Mouse (Mus musculus) limb, embryonic 15.5 days (tissue): ENCODE results near the gene Pms2. TPM values are rescaled to one million over a fixed set of nuclear protein-coding genes. Genes with fewer than 3 reads are reported as not detected.

Experiments used
- ATAC-seq: fragments of 200-750 bp; cut with Nextera tagmentation; 2 replicates; pipeline ENCODE4 v1.8.0; 2017; ENCODE audit warnings: low read depth, moderate TSS enrichment; ENCODE audit not compliant: insufficient number of reproducible peaks, low FRiP score, low TSS enrichment
- H3K27ac ChIP-seq: fragments of 300-500 bp; sonication (generic); 2 replicates; pipeline ENCODE4 v1.5.1; 2015; ENCODE audit warnings: moderate library complexity, mild to moderate bottlenecking, inconsistent platforms
- H3K27me3 ChIP-seq: fragments of 300-500 bp; sonication (generic); 2 replicates; pipeline ENCODE4 v1.6.1; 2015; ENCODE audit warnings: inconsistent platforms
- H3K36me3 ChIP-seq: fragments of 300-500 bp; sonication (generic); 2 replicates; pipeline ENCODE4 v1.6.1; 2015; ENCODE audit warnings: inconsistent platforms
- H3K4me1 ChIP-seq: fragments of 300-500 bp; sonication (generic); 2 replicates; pipeline ENCODE4 v1.6.1; 2015; ENCODE audit warnings: inconsistent platforms
- H3K4me2 ChIP-seq: fragments of 300-500 bp; sonication (generic); 2 replicates; pipeline ENCODE4 v1.6.1; 2015; ENCODE audit warnings: mild to moderate bottlenecking, inconsistent platforms
- H3K4me3 ChIP-seq: fragments of 300-500 bp; sonication (generic); 2 replicates; pipeline ENCODE4 v1.5.1; 2015; ENCODE audit warnings: mild to moderate bottlenecking, inconsistent platforms
- H3K9ac ChIP-seq: fragments of 300-500 bp; sonication (generic); 2 replicates; pipeline ENCODE4 v1.6.1; 2015; ENCODE audit warnings: inconsistent platforms
- H3K9me3 ChIP-seq: fragments of 300-500 bp; sonication (generic); 2 replicates; pipeline ENCODE4 v1.6.1; 2016; ENCODE audit warnings: inconsistent platforms
- WGBS: fragments of 180-500 bp; shearing (Covaris S2); methylation state at CpG from one replicate; pipeline ENCODE4 v1.1.7; 2015; 5-methylcytosine and 5-hydroxymethylcytosine counted together
- polyA plus RNA-seq: library from polyadenylated mRNA; unstranded; fragments of >200 nt; fragmentation: Nextera tagmentation; extraction: Ambion mirVana; gene quantifications from 2 replicates; pipeline ENCODE4 v1.2.1, GENCODE M21; 2015

Gene Pms2
- polyA plus RNA-seq, 1 experiment from 2014 or later, result 26.5 TPM

- Histone ChIP-seq H3K4me1 (0 out of 2 replicates have a peak, but pooled peaks cover 3% of the 10 kb centered on the region), H3K4me3 (no peak overlapping the region), H3K27me3 (no peaks in the 10 kb centered on the region), H3K36me3 (no peaks in the 10 kb centered on the region), H3K4me2 (no peak overlapping the region), H3K9me3 (no peaks in the 10 kb centered on the region), H3K9ac (no peak overlapping the region), H3K27ac (no peak overlapping the region)
- 45% methylated on average over 4 of the region's 4 CpGs for WGBS
- peak; percentile 72 for ATAC-seq
Observed at GRCm38 (mm10) chr5:143974931-143975630, 65.3 kb downstream of the Pms2 start.

- no peak; the same call in 1 of the 2 replicates for ATAC-seq
- Histone ChIP-seq H3K27me3 (no peaks in the 10 kb centered on the region), H3K4me2 (no peak overlapping the region), H3K4me1 (0 out of 2 replicates have a peak, but pooled peaks cover 3% of the 10 kb centered on the region), H3K9ac (no peak overlapping the region), H3K4me3 (no peak overlapping the region), H3K36me3 (no peaks in the 10 kb centered on the region), H3K27ac (no peak overlapping the region), H3K9me3 (no peaks in the 10 kb centered on the region)
- 51% methylated on average over 2 of the region's 2 CpGs for WGBS
Observed at GRCm38 (mm10) chr5:143975631-143975933, 65.8 kb downstream of the Pms2 start.

- Histone ChIP-seq H3K4me2 (no peak overlapping the region), H3K4me3 (no peak overlapping the region), H3K27me3 (no peaks in the 10 kb centered on the region), H3K27ac (no peak overlapping the region), H3K36me3 (no peaks in the 10 kb centered on the region), H3K9ac (no peak overlapping the region), H3K9me3 (no peaks in the 10 kb centered on the region), H3K4me1 (peaks cover 7% of the 10 kb centered on the region; the same call in 1 of the 2 replicates)
- no peak for ATAC-seq
- WGBS, result 84% methylated on average over 11 of the region's 11 CpGs
Observed at GRCm38 (mm10) chr5:143976232-143976631, 66.5 kb downstream of the Pms2 start.

GRCm38 (mm10) chr5:143976726-143977431 lies 67.1 kb downstream of the Pms2 start:
- no peaks in the 10 kb centered on the region for H3K9me3 ChIP-seq
- no peak overlapping the region for H3K4me2 ChIP-seq
- 69% methylated on average over 16 of the region's 16 CpGs for WGBS
- H3K27ac ChIP-seq, result no peak overlapping the region
- peaks cover 7% of the 10 kb centered on the region; the same call in 1 of the 2 replicates for H3K4me1 ChIP-seq
- no peaks in the 10 kb centered on the region for H3K36me3 ChIP-seq
- no peak overlapping the region for H3K9ac ChIP-seq
- H3K4me3 ChIP-seq, result no peak overlapping the region
- no peak for ATAC-seq
- H3K27me3 ChIP-seq, result no peaks in the 10 kb centered on the region

- Histone ChIP-seq H3K27ac (no peak overlapping the region), H3K4me3 (no peak overlapping the region), H3K4me1 (peaks cover 3% of the 10 kb centered on the region; the same call in 1 of the 2 replicates), H3K36me3 (peaks cover 18% of the 10 kb centered on the region), H3K9me3 (no peaks in the 10 kb centered on the region), H3K4me2 (no peak overlapping the region), H3K9ac (no peak overlapping the region), H3K27me3 (no peaks in the 10 kb centered on the region)
- no peak for ATAC-seq
- 14% methylated on average over 9 of the region's 9 CpGs for WGBS
Observed at GRCm38 (mm10) chr5:143980858-143981257, 71.1 kb downstream of the Pms2 start.

GRCm38 (mm10) chr5:143982361-143982760 lies 72.6 kb downstream of the Pms2 start:
- no peaks in the 10 kb centered on the region for H3K9me3 ChIP-seq
- 64% methylated on average over 2 of the region's 2 CpGs for WGBS
- peaks cover 3% of the 10 kb centered on the region; the same call in 1 of the 2 replicates for H3K4me1 ChIP-seq
- H3K9ac ChIP-seq, result no peak overlapping the region
- no peak overlapping the region for H3K4me3 ChIP-seq
- H3K27me3 ChIP-seq, result no peaks in the 10 kb centered on the region
- no peak overlapping the region for H3K27ac ChIP-seq
- peaks cover 31% of the 10 kb centered on the region for H3K36me3 ChIP-seq
- ATAC-seq, result no peak
- H3K4me2 ChIP-seq, result no peak overlapping the region

Other genes starting within 250 kb of the Pms2 start
- gene Usp42, start 177.7 kb upstream of the Pms2 start, polyA plus RNA-seq, result 17.4 and 18.1 TPM in 2 replicates
- gene Eif2ak1, start 92.2 kb upstream of the Pms2 start, polyA plus RNA-seq, result 36.5 and 38.5 TPM in 2 replicates
- 0.30 and 0.51 TPM in 2 replicates for gene Ankrd61, start 12.3 kb upstream of the Pms2 start, polyA plus RNA-seq
- 99.5 and 111 TPM in 2 replicates for gene Aimp2, start 117 bp upstream of the Pms2 start, polyA plus RNA-seq
- 0.70 and 0.72 TPM in 2 replicates for gene Gm42421, start 18.2 kb downstream of the Pms2 start, polyA plus RNA-seq
- 1.4 and 3.4 TPM in 2 replicates for gene Rsph10b, start 23.1 kb downstream of the Pms2 start, polyA plus RNA-seq
- gene Ccz1, start 104.9 kb downstream of the Pms2 start, polyA plus RNA-seq, result 63.2 and 66.8 TPM in 2 replicates
- gene Ocm, start 116.7 kb downstream of the Pms2 start, polyA plus RNA-seq, result 0.40 and 0.68 TPM in 2 replicates
- 3.2 and 3.5 TPM in 2 replicates for gene Lmtk2, start 190.5 kb downstream of the Pms2 start, polyA plus RNA-seq